Mouse (Mus musculus) cerebellum, postnatal 4 days (tissue): ENCODE results near the gene Gzmm.
A peak's percentile ranks its signal among the peaks of the same experiment; 100 is the strongest.

ENCODE experiments used
- DNase-seq, 2 experiments: peaks; one replicate each; pipeline ENCODE4 v3.0.0; 2022; ENCODE audit warnings: low spot score in 2 of 2, mixed read lengths in 1 of 2

The Gzmm gene

DNA sequence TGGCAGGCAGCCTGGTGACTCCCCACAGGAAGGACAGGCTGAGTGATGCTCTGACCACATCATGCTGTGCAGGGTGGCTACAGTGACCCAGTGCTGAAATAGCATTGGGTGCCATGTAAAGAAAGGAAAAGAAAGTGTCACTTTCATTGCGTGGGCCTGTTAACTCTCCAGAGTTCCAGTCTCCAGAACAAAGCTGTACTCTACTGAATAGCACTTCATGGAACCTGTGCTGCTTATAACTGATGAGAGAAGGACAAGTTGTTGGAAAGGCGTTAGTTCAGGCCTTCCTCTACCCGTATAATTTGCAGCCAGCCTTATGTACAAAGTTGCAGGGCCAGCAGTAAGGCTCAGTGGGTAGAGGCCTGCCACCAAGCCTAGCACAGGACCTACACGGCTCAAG is at the start of gene Gzmm:
TSS of gene Gzmm (plus strand) at position 301 of the 400 bp plus-strand sequence.
- no peak for DNase-seq

GRCm38 (mm10) chr10:79645711-79646110 is 43.1 kb upstream of the Gzmm start, which contains the start of gene Odf3l2:
Gene Odf3l2, minus strand, starts transcription at chr10:79645738.
- DNase-seq, result no peak

DNA sequence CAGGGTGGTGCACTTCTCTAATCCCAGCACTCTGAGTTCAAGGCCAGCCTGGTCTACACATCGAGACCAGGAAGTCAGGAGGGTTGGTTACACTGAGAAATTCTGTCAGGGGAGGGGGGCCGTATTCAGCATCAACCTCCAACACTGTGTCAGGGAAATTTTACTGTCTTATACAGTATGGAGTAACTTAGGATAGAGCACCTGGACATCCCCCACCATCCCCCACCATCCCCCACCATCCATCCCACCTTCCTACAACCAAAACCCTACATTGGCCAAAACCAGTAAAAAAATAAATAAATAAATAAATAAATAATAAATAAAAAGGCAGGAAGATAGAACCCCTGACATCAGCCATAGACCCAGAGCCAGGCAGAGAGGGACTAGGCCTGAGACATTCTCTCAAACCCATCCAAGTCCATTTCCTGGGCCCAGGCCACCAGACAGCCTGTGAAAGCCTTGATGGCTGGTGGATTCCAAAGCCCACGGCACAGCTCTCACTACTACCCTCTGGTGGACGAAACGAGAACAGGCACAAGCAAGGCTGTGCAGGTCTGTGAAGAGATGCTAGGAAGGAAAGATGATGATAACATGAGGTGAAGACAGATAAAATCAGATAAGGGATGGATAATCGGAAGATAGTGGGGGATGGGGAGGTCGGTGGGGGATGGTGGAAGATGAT is 39.6 kb upstream of the Gzmm start:
- peak; percentile 61 to 89 for DNase-seq

DNA sequence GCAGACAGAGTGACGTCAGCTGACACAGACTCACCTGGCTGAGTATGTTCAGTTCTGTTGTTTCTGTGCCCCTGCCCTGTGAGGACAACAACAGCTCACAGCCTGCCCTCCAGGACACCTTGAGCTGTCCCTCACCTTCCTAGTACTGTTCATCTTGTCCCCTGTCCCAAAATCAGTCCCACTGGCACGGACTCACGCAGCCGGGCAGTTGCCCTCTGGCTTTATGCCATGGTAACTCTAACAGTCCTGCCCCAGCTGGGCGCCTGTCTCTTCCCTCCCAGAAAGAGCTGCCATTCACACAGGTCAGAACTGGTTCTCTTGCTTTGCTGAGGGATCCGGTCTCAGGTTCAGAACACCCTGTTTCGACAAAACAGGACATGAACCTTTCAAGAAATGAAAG is 36.0 kb upstream of the Gzmm start:
- DNase-seq, result no peak

DNA sequence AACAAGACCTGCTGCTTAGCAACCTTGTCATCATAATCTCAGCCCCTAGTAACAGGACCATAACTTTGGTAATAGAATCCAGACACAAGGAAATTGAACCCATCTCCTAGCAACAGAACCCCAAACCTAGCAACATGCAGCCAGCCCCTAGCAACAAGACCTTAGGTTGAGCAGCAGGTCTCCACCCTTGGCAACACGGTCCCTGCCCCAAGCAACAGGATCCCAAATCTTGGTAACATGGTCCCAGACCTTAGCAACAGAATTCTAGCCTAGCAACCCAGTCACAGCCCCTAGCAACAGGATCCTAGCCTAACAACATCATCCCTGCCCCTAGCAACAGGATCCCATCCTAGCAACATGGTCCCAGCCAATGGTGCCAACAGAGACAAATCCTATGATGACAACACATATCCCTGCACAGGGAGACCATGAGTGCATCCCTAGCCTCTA is 33.8 kb upstream of the Gzmm start:
- DNase-seq, result no peak

GRCm38 (mm10) chr10:79658829-79659228 is 30.0 kb upstream of the Gzmm start:
- no peak for DNase-seq

DNA sequence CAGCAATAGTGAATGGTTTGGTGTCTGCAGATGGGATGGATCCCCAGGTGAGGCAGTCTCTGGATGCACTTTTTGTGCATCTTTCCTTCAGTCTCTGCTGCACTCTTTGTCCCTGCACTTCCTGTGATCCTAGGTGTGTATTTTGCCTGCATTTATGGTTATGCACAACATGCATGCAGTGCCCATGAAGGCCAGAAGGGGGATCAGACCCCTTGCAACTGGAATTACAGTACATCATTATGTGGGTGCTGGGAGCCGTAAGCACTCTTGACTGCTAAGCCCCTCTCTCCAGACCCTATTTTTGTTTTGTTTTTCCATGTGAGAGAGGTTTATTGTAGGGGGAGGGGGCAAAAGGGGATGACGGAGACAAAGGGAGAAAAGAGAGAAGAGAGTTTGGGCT is 28.5 kb upstream of the Gzmm start:
- no peak for DNase-seq

DNA sequence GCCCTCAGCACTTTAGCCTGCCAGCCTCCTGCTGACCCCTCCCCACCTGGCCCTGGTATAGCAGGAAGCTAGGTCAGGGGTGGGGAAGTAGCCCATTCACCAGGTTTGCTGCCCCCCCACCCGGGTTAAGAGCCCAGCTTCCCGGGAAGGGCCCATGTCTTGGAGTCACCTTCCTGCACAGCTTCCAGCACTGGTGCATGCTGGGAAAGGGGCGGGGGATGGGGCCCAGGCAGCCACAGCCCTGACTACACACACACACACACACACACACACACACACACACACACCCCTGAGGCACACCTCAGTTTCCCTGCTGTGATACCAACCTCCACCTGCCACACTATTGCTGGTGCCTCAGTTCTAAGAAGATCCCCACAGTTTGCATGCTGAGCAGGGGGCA is 27.0 kb upstream of the Gzmm start:
- no peak for DNase-seq

- peak; percentile 67 to 85 for DNase-seq
Measured at GRCm38 (mm10) chr10:79664131-79664665, 24.6 kb upstream of the Gzmm start, which contains the start of gene Madcam1. Gene Madcam1, plus strand, starts transcription at chr10:79664559.

GRCm38 (mm10) chr10:79665051-79665450 is 23.8 kb upstream of the Gzmm start:
- no peak for DNase-seq

GRCm38 (mm10) chr10:79666493-79666892 is 22.3 kb upstream of the Gzmm start:
- no peak for DNase-seq

DNA sequence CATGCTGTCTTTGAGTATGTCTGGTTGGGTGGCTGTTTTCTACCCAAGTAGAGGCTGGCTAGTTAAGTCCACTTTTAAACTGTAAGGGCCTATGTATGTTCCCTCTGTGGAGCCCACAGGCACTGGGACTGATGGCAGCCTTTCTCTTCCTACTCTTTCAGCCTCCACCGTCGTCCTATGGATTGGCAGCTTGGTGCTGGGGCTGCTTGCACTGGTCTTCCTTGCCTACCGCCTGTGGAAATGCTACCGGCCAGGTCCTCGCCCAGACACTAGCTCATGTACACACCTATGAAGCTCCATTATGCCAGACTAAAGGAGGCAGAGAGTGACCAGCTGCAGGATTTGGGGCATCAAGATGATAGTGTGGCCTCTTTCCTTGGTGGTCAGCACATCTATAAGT is 20.7 kb upstream of the Gzmm start:
- DNase-seq, result no peak

DNA sequence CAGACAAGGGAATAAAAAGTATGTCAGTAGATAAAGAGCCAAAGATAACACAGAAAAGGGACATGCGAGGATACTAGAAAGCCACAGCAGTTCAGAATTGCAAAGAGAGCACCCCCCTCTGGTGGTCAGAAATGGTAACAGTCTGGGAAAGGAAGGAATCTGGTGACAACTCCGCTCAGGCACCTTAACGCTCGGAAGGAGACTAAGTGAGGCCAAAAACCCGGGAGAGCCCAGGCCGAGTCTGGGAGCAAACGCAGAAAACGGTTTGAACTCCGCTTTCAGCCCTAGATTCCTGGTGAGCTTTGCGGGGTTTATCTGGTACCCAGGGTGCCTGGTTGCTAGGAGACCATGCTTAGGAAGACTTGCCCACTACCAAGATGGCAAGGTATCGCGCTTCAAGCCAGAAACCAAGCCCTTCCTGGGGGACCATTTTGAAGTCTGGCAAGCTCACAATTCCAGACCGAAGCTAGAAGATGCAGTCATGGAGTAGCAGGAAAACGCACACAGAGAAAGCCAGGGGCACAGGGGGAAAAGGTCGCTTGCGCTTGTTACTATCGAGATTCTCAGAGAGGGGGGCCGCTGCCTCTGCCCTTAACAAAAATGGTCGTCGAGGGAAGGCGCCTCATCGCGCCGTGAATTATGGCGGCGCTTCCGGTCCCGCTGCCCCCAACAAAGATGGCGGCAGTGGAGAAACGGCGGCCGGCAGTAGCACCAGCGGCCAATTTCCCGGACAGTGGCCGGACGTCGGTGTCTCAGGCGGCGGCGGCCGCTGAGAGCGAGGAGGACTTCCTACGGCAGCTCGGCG is 19.8 kb upstream of the Gzmm start, which contains the start of gene Tpgs1:
TSS of gene Tpgs1 (plus strand) at position 599 of the 805 bp plus-strand sequence.
- peak; percentile 76 to 93 for DNase-seq

- DNase-seq, result peak; percentile 71 to 84
Measured at GRCm38 (mm10) chr10:79669576-79670057, 19.2 kb upstream of the Gzmm start.

GRCm38 (mm10) chr10:79670071-79670888 is 18.5 kb upstream of the Gzmm start:
- DNase-seq, result no peak

DNA sequence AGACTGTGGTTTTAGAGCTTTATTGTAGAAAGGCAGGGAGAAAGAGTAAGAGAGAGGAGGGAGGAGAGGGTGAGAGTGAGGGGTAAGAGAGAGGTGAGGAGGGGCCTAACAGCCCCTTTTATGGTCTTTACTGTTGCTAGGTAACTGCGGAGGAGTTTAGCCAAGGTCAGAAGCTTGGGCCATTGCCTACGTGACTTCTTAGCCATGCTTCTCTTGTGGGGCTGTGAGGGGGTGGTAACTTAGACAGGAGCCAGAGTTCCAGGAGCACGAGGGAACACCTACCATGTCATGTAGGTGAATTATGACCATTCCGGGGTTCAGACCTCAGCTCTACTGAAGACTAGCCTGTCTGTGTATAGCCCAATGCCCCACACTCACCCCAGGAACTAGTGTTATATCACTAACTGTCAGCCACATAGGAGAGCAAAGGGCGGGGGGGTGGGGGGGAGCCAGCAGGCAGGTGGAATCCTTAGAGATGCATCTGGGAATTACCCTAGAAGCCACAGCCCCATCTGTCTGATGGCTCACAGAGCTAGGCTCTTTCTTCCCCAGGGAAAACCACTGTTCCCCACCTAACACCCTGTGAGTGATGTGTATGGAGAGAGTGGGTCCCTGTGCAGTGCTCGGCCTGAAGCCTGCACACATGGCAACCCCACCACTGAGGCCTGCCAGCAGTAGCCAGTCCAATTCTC is 17.3 kb upstream of the Gzmm start:
- DNase-seq, result no peak

DNA sequence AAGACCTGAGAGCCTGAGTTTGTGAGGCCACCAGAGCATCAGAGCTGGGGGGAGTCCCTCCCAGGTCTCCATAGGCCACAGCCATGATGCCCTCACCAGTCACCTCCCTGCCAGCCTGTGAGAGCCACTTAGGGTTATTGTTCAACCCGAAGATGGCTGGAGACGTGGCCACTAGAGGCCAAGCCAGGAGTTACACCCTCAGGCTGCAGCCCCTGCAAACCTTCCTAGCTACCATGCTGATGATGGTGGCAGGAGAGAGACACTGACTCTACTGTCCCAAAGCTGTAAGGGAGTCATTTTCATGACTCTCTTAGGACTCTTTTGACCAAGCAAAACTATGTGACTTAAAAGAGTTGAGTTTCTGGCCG is 16.7 kb upstream of the Gzmm start:
- DNase-seq, result no peak

DNA sequence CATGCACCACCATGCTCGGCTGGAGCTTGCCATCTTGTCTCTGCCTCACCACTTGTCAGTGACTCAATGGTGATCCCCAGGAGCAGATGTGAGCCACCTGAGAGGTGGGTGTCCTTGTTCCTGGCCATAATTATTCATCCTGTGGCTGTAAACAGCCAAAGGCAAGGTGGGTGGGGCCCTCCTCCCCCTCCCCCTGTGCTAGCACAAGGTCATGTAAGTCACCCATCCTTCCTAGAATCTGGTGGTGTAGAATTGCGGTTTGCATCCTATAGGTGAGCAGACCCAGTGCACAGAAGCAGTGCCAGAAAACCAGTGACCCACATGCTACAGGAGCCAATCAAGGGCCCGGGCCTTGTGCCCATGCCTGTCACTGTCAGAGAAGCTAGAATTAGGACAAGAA is 15.8 kb upstream of the Gzmm start:
- no peak for DNase-seq

- no peak for DNase-seq
Measured at GRCm38 (mm10) chr10:79675346-79676035, 13.3 kb upstream of the Gzmm start.
